Mouse (Mus musculus): ENCODE results near the gene BC147527.
"Not testable (repeated sequence)": the region's sequence is repeated elsewhere in the genome, so short reads cannot be mapped to it uniquely, and the experiment has no call there.

BC147527 gene

GRCm38 (mm10) chr13:120299991-120300442 lies at the start of gene BC147527:
Gene BC147527 (plus strand): TSS chr13:120300392.
- peak; percentile 77 to 83 for DNase-seq (ENCODE audit: low spot score in 2 of 2)

- DNase-seq (ENCODE audit: low spot score in 2 of 2), result not testable (repeated sequence)
These were observed 48.8 kb upstream of the BC147527 start for GRCm38 (mm10) chr13:120251208-120251924.

- peak; percentile 24 to 59 for DNase-seq (ENCODE audit: low spot score in 2 of 2)
These were observed 41.2 kb upstream of the BC147527 start for GRCm38 (mm10) chr13:120258817-120259658.

GRCm38 (mm10) chr13:120259718-120260117 lies 40.5 kb upstream of the BC147527 start:
- DNase-seq (ENCODE audit: low spot score in 2 of 2), result peak; percentile 33 to 38

GRCm38 (mm10) chr13:120262870-120263269 lies 37.3 kb upstream of the BC147527 start, which contains the start of gene AF067061:
Gene AF067061 (plus strand): TSS chr13:120263114.
- not testable (repeated sequence) for DNase-seq (ENCODE audit: low spot score in 2 of 2)

GRCm38 (mm10) chr13:120277837-120278236 lies 22.4 kb upstream of the BC147527 start:
- DNase-seq (ENCODE audit: low spot score in 2 of 2), result not testable (repeated sequence)

- DNase-seq (ENCODE audit: low spot score in 2 of 2), result no peak
These were observed 21.4 kb upstream of the BC147527 start for GRCm38 (mm10) chr13:120278784-120279183.

GRCm38 (mm10) chr13:120299324-120299894 lies 783 bp upstream of the BC147527 start:
- DNase-seq (ENCODE audit: low spot score in 2 of 2), result peak; percentile 19 to 48

GRCm38 (mm10) chr13:120300853-120301252 lies 661 bp downstream of the BC147527 start:
- DNase-seq (ENCODE audit: low spot score in 2 of 2), result no peak

- DNase-seq (ENCODE audit: low spot score in 2 of 2), result no peak
These were observed 10.6 kb downstream of the BC147527 start for GRCm38 (mm10) chr13:120310749-120311148.

GRCm38 (mm10) chr13:120313584-120313983 lies 13.4 kb downstream of the BC147527 start:
- peak in 1 of 2 experiments; percentile 22 for DNase-seq (ENCODE audit: low spot score in 2 of 2)

GRCm38 (mm10) chr13:120316578-120316977 lies 16.4 kb downstream of the BC147527 start, which contains the start of gene Tcstv3:
Gene Tcstv3 (plus strand): TSS chr13:120316878.
- DNase-seq (ENCODE audit: low spot score in 2 of 2), result not testable (repeated sequence)

- no peak for DNase-seq (ENCODE audit: low spot score in 2 of 2)
These were observed 20.0 kb downstream of the BC147527 start for GRCm38 (mm10) chr13:120320183-120320582.

- no peak for DNase-seq (ENCODE audit: low spot score in 2 of 2)
These were observed 20.5 kb downstream of the BC147527 start for GRCm38 (mm10) chr13:120320721-120321120.
